Mouse (Mus musculus) layer of hippocampus, adult 18-20 months (tissue): Measurements from ENCODE around the gene Pitpnm1. TPM values are rescaled to one million over a fixed set of nuclear protein-coding genes. Genes with fewer than 3 reads are reported as not detected.
"Not testable (repeated sequence)": the region's sequence is repeated elsewhere in the genome, so short reads cannot be mapped to it uniquely, and the experiment has no call there.

ENCODE experiments used
- DNase-seq, 2 experiments: peaks; one replicate each; pipeline ENCODE4 v3.0.0; 2022; ENCODE audit warnings: low spot score in 2 of 2
- long read RNA-seq: library from polyadenylated mRNA; stranded (forward); transcript quantifications from one replicate; pipeline ENCODE4 v2.0.0, GENCODE M21; 2021
- total RNA-seq, 2 experiments: library from RNA; stranded (reverse); gene quantifications; 2 replicates each; pipeline ENCODE4 v1.2.3; 2021

Gene Pitpnm1
- 100 to 1,000 TPM; 174 to 181 TPM for total RNA-seq
- long read RNA-seq, full-length matches to known transcripts: 268 of 417 reads
- long read RNA-seq, partial matches to known transcripts: 91 of 417 reads
- long read RNA-seq, other reads (novel, unspliced or antisense): 58 of 417 reads

GRCm38 (mm10) chr19:4099837-4100717, at the start of gene Pitpnm1:
Gene Pitpnm1, plus strand, starts transcription at chr19:4099998.
- no peak for DNase-seq

DNA sequence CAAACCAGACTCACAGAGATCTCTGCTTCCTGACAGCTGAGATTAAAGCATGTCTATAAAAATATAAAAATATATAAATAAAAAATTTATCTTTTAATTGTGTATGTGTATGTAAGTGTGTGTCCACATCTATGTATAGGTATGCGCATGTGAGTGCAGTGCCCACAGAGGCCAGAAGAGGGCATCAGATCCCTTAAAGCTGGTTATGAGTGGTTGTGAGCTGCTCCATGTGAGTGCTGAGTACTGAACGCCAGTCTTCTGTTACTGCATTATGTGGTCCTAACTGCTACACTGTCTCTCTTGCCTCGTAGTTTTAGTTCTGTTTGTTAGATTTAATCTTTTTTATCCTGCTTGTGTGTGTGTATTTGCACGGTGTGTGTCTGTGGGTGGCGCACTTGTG, 48.8 kb upstream of the Pitpnm1 start:
- DNase-seq: no peak

DNA sequence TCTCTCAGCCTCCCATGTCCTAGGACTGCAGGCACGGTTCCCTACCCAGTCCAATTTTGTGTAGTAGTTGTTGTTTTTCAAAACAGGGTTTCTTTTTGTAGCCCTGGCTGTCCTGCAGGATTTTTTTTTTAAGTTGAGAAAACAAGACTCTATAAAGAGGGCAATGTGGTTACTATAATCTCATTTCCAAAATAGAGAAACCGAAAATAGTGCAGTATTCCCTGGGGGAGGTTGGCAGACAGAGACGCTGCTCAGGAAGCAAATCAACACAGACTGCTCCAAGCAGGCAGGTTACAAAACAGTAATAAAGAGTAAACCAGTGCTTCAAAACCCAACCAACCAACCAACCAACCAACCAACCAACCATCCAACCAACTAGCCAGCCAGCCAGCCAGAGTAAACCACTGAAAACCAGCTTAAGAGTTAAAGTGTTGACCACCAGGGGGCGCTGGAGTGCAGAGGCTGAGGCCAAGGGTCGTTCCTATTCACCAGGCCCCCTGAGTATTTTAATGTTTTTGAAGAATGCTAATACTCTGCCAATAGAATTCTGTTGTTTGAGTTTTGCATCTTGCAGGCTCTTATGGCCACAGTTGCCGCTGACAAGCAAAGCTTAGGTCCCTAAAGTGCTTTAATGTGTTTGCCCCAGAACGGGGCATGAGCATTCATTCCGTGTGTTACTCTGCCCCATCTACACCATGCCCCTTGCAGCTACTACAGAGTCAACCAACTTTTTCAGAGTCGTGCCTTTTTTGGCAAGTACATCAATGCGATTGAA, 47.9 kb upstream of the Pitpnm1 start:
- peak in 1 of 2 experiments; percentile 54 for DNase-seq

DNA sequence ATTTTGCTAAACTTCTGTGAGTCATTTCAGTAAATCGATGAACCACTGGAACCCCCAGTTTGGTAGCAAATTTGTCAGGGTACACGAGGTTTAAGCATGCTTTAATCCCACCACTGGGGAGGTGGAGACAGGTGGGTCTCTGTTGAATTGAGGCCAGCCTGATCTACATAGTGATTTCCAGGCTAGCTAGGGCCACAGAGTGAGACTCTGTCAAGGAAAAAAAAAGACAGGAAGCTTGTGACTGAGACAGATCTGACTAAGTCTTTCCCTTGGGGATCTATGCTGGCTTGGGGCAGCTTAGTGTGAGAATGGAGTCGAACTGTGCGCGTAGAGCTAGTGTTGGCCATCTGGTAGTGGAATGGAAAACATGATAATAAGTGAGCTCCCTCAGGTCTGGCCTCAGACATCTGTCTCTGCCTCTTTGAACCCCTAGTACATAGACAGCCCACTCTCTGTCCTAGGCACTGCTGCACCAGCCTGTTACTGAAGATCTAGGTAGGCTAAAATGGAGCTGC, 47.2 kb upstream of the Pitpnm1 start:
- no peak for DNase-seq

DNA sequence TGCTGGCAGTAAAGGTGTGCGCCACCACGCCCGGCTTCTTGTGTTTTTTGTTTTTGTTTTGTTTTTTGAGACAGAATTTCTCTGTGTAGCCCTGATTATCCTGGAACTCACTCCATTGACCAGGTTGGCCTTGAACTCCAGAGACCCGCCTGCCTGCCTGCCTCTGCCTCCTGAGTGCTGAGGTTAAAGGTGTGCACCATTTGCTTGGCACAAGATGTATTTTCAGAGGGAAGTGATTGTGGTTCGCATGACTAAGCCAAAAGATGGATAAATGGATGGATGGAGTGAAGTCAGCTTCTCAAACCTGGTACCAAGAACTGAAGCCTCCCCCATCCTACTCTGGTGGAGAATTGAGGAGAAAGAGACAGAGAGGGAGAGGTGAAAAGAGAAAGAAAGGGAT, 45.2 kb upstream of the Pitpnm1 start:
- no peak for DNase-seq

DNA sequence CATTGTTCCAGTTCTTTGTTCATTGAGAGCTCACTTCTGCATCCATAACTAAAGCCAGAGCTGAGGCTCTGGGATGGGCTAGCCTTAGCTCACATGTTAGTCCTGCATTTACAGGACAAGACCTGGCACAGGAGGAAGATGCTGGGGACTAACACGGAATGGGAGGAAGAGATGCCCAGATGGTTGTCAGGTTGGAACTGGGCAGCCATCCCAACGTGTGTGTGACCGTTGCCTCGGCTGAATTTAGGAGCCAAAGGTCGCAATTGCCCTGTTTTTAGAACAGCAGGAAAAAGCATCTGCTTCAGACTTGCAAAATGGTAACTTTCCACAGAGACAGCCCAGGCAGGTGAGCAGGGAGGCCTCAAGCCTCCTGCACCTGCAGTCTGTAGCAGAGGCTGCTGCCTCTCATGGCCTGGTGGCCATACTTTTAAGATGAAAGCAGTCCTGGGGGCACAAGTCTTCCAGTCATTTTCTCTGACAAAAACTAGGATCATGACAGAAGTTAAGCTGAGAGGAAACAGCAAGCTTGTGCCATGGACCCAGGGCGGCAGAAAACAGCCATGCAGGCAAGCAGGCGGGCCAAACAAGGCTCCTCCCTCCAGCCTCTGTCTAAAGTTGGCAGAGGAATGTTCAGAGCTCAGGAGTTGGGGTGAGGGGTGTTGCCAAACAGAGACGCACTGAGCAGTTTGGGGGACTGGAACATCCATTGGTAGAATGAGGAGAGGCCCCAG, 44.4 kb upstream of the Pitpnm1 start:
- DNase-seq: no peak

DNA sequence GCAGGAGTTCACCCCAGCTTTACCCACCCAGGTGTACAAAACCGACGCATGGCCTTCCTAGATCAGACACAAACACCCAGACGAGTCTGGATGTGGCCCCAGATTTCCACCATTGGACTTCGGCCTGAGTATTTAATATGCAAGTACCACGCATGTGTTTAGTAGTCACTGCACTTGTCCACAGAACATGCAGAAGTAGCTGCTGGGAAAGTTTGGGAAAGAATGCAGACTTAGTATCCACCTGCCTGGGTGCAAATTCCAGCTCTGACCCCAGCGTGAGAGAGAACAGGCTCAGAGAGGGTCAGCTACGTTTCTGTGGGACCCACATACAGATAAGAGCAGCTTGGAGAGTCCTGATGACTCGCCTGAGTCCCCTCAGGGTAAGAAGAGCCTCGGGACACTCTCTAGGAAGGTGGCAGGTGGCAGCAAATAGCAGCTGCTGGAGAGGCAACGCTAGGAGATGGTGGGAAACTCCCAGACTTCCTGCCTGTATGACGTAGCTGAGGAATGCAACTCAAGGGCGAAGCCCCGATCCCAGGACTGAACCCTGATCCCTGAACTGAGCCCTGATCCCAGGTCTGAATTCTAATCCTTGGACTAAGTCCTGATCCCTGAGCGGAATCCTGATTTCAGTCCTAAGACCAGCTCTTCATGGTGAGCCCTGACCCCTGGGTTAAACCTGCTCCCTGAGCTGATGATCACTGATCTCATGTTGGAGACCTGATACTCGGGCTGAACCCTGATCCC, 43.7 kb upstream of the Pitpnm1 start:
- no peak for DNase-seq

DNA sequence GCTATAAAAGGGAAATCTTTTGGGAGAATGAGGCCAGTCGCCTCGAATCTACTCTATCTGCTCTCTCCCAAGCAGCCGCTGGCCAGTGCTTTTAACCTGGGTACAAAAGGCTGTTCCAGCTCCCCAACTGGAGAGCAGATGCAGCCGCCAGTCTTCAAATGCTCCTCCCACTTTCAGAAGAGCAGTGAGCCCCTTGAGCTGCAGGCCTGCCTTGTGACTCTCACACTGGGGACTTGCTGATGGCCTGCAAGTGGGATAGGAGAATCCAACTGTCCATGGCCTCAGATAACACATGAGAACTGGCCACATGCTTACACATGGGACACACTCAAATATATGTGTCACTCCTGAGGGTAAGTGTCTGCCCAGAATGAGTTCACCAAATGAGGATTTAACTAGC, 43.1 kb upstream of the Pitpnm1 start:
- DNase-seq: no peak

DNA sequence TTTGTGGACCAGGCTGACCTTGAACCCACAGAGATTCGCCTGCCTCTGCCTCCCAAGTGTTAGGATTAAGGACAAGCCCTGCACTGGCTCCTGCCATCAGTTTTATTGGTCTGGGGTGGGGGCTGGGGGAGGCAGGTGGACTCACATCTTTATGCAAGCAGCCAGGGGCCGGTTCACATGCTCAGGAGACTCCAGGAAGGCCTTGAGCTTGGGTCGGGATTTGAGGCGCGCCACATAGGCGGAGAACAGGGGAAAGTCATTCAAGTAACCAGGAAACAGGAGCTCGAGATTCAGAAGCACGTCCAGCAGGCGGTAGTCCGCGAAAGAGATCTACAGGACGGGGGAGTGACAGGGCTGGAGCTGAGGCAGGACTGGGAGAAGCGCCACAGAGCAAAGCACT, 42.4 kb upstream of the Pitpnm1 start:
- DNase-seq: no peak

DNA sequence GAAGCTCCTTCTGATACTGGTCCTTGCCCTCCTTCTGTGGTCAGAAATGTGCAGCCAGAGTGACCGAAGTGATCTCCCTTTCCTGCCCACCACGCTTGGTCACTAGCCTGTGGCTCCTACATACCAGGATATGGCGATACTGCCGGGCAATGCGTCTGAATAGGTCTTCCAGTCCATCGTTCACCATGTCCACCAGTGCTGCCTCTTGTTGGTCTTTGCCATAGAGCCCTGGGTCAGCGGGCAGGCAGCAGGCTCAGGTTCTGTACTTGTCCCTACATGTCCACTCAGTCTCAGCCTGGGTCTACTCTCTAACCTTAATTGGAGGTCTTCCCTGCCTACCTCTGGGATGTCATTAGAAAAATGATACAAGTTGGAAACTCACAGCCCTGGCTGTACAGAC, 41.8 kb upstream of the Pitpnm1 start:
- DNase-seq: no peak

DNA sequence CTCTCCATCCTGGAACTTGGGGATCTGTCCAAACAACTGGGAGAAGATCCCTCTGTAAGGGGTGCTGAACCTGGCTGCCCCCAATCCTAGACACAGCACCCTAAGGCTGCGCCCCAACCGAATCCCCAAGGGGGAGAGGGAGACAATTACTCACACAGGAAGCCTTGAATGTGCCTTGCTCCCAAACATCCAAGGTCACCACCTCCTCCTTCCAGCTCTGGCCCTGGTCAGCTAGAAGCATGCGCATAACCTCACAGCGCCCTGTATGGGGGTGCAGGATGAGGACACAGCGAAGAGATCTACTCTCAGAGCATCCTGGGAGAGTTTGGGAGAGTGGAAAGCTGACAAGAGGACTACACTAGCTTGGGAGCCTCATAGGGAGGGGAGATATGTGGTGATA, 41.2 kb upstream of the Pitpnm1 start:
- no peak for DNase-seq

- DNase-seq: no peak
Observed at GRCm38 (mm10) chr19:4059069-4059740, 40.6 kb upstream of the Pitpnm1 start, which contains the start of gene Gstp3. Gene Gstp3, minus strand, starts transcription at chr19:4059569.

DNA sequence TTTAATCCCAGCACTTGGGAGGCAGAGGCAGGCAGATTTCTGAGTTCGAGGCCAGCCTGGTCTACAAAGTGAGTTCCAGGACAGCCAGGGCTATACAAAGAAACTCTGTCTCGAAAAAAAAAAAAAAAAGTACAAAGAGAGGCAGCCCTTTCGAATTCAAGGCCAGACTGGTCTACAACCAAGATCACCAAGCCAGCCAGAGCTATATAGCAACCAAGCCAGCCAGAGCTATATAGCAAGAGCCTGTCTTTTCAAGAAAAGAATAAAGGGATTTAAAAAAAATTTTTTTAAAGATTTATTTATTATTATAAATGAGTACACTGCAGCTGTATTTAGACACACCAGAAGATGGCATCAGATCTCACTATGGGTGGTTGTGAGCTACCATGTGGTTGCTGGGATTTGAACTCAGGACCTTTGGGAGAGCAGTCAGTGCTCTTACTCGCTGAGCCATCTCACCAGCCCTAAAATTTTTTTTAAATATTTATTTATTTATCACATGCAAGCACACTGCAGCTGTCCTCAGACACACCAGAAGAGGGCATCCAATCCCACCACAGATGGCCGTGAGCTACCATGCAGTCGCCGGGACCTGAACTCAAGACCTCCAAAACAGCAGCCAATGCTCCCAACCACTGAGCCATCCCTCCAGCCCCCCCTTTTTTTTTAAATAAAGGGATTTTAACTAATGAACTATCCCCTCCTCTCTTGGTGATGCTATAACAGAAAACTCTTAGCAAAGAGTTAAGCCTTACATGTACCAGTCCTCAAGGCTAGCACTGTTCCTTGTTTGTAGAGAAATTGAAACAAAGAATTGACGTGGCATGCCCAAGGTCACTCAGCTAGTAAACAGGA, 39.5 kb upstream of the Pitpnm1 start:
- DNase-seq: not testable (repeated sequence)

GRCm38 (mm10) chr19:4060899-4061465, 38.8 kb upstream of the Pitpnm1 start:
- no peak for DNase-seq

DNA sequence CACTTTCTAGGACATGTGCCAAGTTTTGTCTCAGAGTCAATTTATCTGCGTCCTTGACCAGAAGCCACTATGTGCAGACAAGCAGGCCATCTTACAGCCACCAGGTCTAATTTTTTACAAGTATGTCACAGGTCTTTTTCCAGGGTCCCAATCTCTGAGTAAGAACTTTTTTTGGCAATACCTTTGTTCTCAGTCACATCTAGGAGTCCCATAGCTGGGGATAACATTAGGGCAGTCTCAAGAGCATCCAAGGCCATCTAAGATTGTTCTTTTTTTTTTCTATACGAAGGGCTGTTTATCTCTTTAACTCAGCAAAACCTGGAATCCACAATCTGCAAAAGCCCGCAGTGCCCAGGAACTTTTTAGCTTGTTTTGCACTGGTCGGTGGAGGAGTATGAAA, 36.4 kb upstream of the Pitpnm1 start:
- not testable (repeated sequence) for DNase-seq

GRCm38 (mm10) chr19:4064501-4064900, 35.3 kb upstream of the Pitpnm1 start:
- not testable (repeated sequence) for DNase-seq

GRCm38 (mm10) chr19:4066280-4066679, 33.5 kb upstream of the Pitpnm1 start:
- DNase-seq: no peak

GRCm38 (mm10) chr19:4066877-4067276, 32.9 kb upstream of the Pitpnm1 start:
- DNase-seq: no peak
